Mouse (Mus musculus) layer of hippocampus, adult 2 months (tissue): ENCODE results near the gene Map2k7. TPM values are rescaled to one million over a fixed set of nuclear protein-coding genes. Genes with fewer than 3 reads are reported as not detected.

Experiments
- DNase-seq, 2 experiments: peaks; one replicate each; pipeline ENCODE4 v3.0.0; 2022; ENCODE audit warnings: low spot score in 2 of 2
- H3K27ac ChIP-seq: fragments of 200-600 bp; 2 replicates; pipeline ENCODE4 v1.8.1; 2022
- H3K4me3 ChIP-seq: fragments of 200-600 bp; 2 replicates; pipeline ENCODE4 v1.8.1; 2022; ENCODE audit warnings: mild to moderate bottlenecking
- CTCF ChIP-seq: fragments of 200-600 bp; conservative IDR thresholded peaks from 2 replicates; pipeline ENCODE4 v1.8.1; 2022; ENCODE audit warnings: antibody characterized with exemption, mild to moderate bottlenecking, moderate library complexity
- long read RNA-seq, 2 experiments: library from polyadenylated mRNA; stranded (forward); transcript quantifications; one replicate each; pipeline ENCODE4 v2.0.0; 2021; ENCODE audit warnings: borderline mapping rate in 2 of 2
- total RNA-seq, 2 experiments: library from RNA; stranded (reverse); gene quantifications; 2 replicates each; pipeline ENCODE4 v1.2.3; 2021

Map2k7 gene
- total RNA-seq: 100 to 1,000 TPM in 1 of 2 experiments, 10 to 100 TPM in 1; 98.4 to 106 TPM
- long read RNA-seq, experiment 1, transcript Map2k7-202 (12 exons, 3,525 nt): minor isoform, 7 of 60 reads
- long read RNA-seq, experiment 1, transcript Map2k7-206 (11 exons, 3,497 nt): major isoform, 35 of 60 reads
- long read RNA-seq, experiment 1, partial matches to known transcripts: 10 of 60 reads
- long read RNA-seq, experiment 1, other reads (novel, unspliced or antisense): 4 of 60 reads
- long read RNA-seq, experiment 2, transcript Map2k7-202 (12 exons, 3,525 nt): minor isoform, 16 of 82 reads
- long read RNA-seq, experiment 2, transcript Map2k7-206 (11 exons, 3,497 nt): major isoform, 55 of 82 reads
- long read RNA-seq, experiment 2, partial matches to known transcripts: 1 of 82 reads
- long read RNA-seq, experiment 2, other reads (novel, unspliced or antisense): 3 of 82 reads

DNA sequence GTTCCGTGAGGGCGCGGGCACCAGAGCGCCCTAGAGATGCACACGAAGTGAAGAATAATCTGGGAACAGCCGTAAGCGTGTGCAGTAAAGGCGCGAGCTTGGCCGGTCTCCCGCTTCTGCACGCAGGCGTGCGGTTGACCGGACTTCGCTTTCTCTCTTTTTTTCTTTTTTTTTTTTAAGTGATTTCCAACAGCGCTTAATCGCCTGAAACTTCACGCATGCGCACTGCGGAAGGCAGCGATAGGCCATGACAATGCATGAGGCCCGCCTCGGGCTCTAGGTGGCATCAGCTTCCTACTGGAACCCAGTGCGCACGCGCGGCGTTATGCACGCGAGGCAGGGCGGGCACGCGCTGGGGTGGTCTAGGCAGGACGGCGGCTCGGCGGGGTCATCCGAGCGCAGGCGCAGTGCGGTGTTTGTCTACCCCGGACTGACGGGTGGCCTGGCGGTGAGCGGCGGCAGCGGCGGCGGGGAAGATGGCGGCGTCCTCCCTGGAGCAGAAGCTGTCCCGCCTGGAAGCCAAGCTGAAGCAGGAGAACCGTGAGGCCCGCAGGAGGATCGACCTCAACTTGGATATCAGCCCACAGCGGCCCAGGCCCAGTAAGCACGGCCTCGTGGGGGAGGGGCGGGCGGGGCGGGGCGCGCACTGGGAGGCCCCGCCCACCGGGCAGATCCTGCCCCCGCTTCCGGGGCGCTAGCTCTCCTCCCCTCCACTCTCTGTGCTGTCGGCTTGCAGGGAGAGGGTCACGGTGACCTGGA is at the start of gene Map2k7, which contains the start of gene Gm49320:
Gene Map2k7, plus strand, starts transcription at position 307 of the 759 bp plus-strand sequence.
Gene Gm49320, plus strand, starts transcription at position 432 of the 759 bp plus-strand sequence.
- peak within 1 kb of the TSS; percentile 94 for H3K27ac ChIP-seq
- peak within 1 kb of the TSS; percentile 92 for H3K4me3 ChIP-seq
- DNase-seq: peak; percentile 100
- peak; percentile 80 for TF ChIP-seq CTCF

DNA sequence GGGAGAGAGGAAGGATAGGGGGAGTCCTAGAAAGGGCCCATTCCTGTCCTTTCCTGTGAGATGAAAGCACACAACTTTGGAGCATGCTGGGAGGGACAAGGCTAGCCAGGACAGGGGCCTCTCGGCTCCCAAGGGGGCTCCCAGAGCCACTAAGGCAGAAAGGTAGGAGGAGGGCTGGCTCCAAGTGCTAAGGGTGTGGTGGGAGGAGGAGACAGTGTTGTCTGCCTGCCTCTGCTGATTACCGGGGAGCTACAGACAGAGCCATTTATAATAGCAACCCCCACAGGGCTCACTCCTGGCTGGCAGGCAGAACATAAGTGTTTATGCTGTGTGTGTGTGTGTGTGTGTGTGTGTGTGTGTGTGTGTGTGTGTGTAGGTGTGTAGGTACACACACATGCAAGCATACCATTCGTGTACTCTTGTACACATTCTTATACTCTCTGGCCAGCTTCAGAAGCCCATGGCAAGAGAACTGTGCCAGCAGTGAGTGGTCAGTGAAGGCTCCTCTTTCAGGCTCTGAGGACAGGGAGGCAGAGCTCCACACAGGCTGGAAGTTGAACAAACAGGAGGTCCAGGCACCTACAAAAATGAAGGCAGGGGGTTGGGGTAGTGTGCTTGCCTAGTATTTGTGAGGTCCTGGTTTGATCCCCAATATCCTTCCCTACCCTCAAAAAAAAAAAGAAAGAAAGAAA is 49.4 kb upstream of the Map2k7 start:
- Histone ChIP-seq H3K27ac (peak overlapping the region; percentile 61), H3K4me3 (no peak overlapping the region)
- no peak for TF ChIP-seq CTCF
- DNase-seq: no peak

GRCm38 (mm10) chr8:4192305-4192704 is 46.2 kb upstream of the Map2k7 start:
- no peak for TF ChIP-seq CTCF
- H3K4me3 ChIP-seq: no peak overlapping the region
- peak; percentile 50 to 67 for DNase-seq
- peak overlapping the region; percentile 87 for H3K27ac ChIP-seq

GRCm38 (mm10) chr8:4192807-4193587 is 45.5 kb upstream of the Map2k7 start:
- peak; percentile 85 to 95 for DNase-seq
- TF ChIP-seq CTCF: peak; percentile 97
- Histone ChIP-seq H3K4me3 (no peak overlapping the region), H3K27ac (peak overlapping the region; percentile 87)

DNA sequence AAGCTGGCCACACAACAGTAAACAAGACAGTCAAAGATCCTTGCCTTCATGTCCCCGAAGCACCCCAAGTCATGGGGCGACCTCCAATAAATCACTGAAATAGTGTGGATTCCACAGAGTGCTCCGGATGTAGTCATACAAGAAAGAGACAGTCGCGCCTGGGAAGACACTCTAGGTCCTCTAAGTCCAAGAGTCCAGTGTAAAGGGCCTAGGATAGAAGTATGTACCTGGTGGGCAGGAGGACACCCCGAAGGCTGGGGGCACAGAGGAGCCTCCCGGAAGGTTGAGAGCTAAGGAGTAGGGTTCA is 45.0 kb upstream of the Map2k7 start:
- peak overlapping the region; percentile 87 for H3K27ac ChIP-seq
- no peak for TF ChIP-seq CTCF
- DNase-seq: no peak
- no peak overlapping the region for H3K4me3 ChIP-seq

- no peak overlapping the region for H3K4me3 ChIP-seq
- H3K27ac ChIP-seq: no peak overlapping the region
- DNase-seq: no peak
- TF ChIP-seq CTCF: no peak
Observed at GRCm38 (mm10) chr8:4201321-4201720, 37.2 kb upstream of the Map2k7 start.

- no peak for DNase-seq
- Histone ChIP-seq H3K27ac (peak overlapping the region; percentile 72; the same call in 1 of the 2 replicates), H3K4me3 (no peak overlapping the region)
- TF ChIP-seq CTCF: no peak
Observed at GRCm38 (mm10) chr8:4205246-4206123, 33.1 kb upstream of the Map2k7 start.

GRCm38 (mm10) chr8:4206182-4207015 is 32.1 kb upstream of the Map2k7 start:
- no peak for DNase-seq
- TF ChIP-seq CTCF: no peak
- Histone ChIP-seq H3K27ac (peak overlapping the region; percentile 72), H3K4me3 (no peak overlapping the region)

DNA sequence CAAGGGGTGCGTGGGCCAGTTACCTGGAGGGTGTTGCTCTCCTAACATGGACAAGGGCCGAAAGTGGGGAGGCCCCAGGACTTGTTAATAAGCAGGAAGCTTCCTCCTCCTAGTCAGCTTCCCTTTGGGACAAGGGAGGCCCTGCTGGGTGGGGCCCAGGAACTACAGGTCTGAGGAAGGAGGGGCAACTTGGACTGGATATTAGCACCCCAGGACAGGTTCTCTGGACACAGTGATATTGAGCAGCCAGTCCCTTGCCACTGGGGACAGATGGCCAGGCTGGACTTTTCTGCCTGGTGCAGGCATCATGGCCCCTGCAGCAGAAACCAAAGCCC is 31.6 kb upstream of the Map2k7 start:
- TF ChIP-seq CTCF: no peak
- no peak overlapping the region for H3K4me3 ChIP-seq
- no peak for DNase-seq
- peak overlapping the region; percentile 72 for H3K27ac ChIP-seq

- no peak for DNase-seq
- H3K4me3 ChIP-seq: no peak overlapping the region
- TF ChIP-seq CTCF: peak; percentile 61
- peak overlapping the region; percentile 10; the same call in 1 of the 2 replicates for H3K27ac ChIP-seq
Observed at GRCm38 (mm10) chr8:4211097-4211496, 27.4 kb upstream of the Map2k7 start.

GRCm38 (mm10) chr8:4212809-4213209 is 25.7 kb upstream of the Map2k7 start:
- DNase-seq: no peak
- 0 out of 2 replicates have a peak overlapping the region, but pooled peaks have one; percentile 3 for H3K27ac ChIP-seq
- no peak for TF ChIP-seq CTCF
- peak overlapping the region; percentile 43 for H3K4me3 ChIP-seq
